Mouse (Mus musculus): ENCODE measurements at regions not wholly inside any gene's neighbourhood (a gene's known extent, or its start where the extent isn't known, plus 50 kb on each side); places are given as distances from the start of the nearest gene placed in this dataset.

GRCm38 (mm10) chr12:29122931-29123330, 371.3 kb downstream of the Eipr1 start:
- no peak for DNase-seq (ENCODE audit: low spot score)

GRCm38 (mm10) chr12:29124079-29124668, 372.6 kb downstream of the Eipr1 start:
- no peak for DNase-seq (ENCODE audit: low spot score)

GRCm38 (mm10) chr12:29128844-29129243, 377.2 kb downstream of the Eipr1 start:
- peak; percentile 38 for DNase-seq (ENCODE audit: low spot score)

GRCm38 (mm10) chr12:29129331-29129730, 377.7 kb downstream of the Eipr1 start:
- DNase-seq (ENCODE audit: low spot score), result no peak

GRCm38 (mm10) chr12:29134326-29134725, 382.7 kb downstream of the Eipr1 start:
- no peak for DNase-seq (ENCODE audit: low spot score)

- no peak for DNase-seq (ENCODE audit: low spot score)
Observed at GRCm38 (mm10) chr12:29136850-29137268, 385.3 kb downstream of the Eipr1 start.

GRCm38 (mm10) chr12:29137455-29137854, 385.9 kb downstream of the Eipr1 start:
- DNase-seq (ENCODE audit: low spot score), result no peak

GRCm38 (mm10) chr12:29140576-29140975, 387.6 kb upstream of the Myt1l start:
- no peak for DNase-seq (ENCODE audit: low spot score)

- no peak for DNase-seq (ENCODE audit: low spot score)
Observed at GRCm38 (mm10) chr12:29141132-29141531, 387.1 kb upstream of the Myt1l start.

GRCm38 (mm10) chr12:29141855-29142254, 386.3 kb upstream of the Myt1l start:
- DNase-seq (ENCODE audit: low spot score), result no peak

GRCm38 (mm10) chr12:29143297-29143696, 384.9 kb upstream of the Myt1l start:
- no peak for DNase-seq (ENCODE audit: low spot score)

- DNase-seq (ENCODE audit: low spot score), result no peak
Observed at GRCm38 (mm10) chr12:29160920-29161319, 367.3 kb upstream of the Myt1l start.

- DNase-seq (ENCODE audit: low spot score), result no peak
Observed at GRCm38 (mm10) chr12:29161546-29161945, 366.6 kb upstream of the Myt1l start.

- DNase-seq (ENCODE audit: low spot score), result no peak
Observed at GRCm38 (mm10) chr12:29164701-29165100, 363.5 kb upstream of the Myt1l start.

- DNase-seq (ENCODE audit: low spot score), result no peak
Observed at GRCm38 (mm10) chr12:29166316-29166715, 361.9 kb upstream of the Myt1l start.

- DNase-seq (ENCODE audit: low spot score), result no peak
Observed at GRCm38 (mm10) chr12:29167922-29168321, 360.3 kb upstream of the Myt1l start.

- no peak for DNase-seq (ENCODE audit: low spot score)
Observed at GRCm38 (mm10) chr12:29175698-29176440, 352.3 kb upstream of the Myt1l start.

GRCm38 (mm10) chr12:29177145-29177544, 351.0 kb upstream of the Myt1l start:
- DNase-seq (ENCODE audit: low spot score), result no peak

- DNase-seq (ENCODE audit: low spot score), result no peak
Observed at GRCm38 (mm10) chr12:29178168-29178895, 349.9 kb upstream of the Myt1l start.

- DNase-seq (ENCODE audit: low spot score), result no peak
Observed at GRCm38 (mm10) chr12:29179405-29179804, 348.8 kb upstream of the Myt1l start.

GRCm38 (mm10) chr12:29180576-29180975, 347.6 kb upstream of the Myt1l start:
- DNase-seq (ENCODE audit: low spot score), result no peak

- no peak for DNase-seq (ENCODE audit: low spot score)
Observed at GRCm38 (mm10) chr12:29187619-29188018, 340.6 kb upstream of the Myt1l start.

GRCm38 (mm10) chr12:29192391-29192790, 335.8 kb upstream of the Myt1l start:
- DNase-seq (ENCODE audit: low spot score), result no peak

All from yolk sac, embryonic 10.5 days (tissue).